Comparison of ENCODE assay signal across 15 mouse cellular contexts in the genomic region with DNA sequence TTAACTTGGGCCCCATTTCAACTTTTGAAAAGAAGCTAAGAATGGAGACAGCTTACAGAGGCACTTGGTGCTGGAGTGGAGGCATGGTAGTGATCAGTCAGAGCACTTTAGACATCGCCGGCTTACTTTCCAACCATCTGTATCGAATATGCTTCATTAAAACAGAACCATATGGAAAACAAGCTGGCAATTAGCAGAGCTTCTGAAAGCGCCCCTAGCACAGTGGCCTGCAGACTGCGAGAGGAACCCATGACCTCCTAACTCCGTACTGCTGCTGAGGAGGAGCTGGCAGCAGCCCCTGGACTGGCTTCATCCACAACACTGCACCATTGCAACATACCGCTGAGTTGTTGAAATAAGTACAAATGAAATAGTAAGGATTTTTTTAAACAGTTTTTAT.
A peak's percentile ranks its signal among the peaks of the same experiment; 100 is the strongest.
DNase-seq lines count a peak whose midpoint lies in the region; ATAC-seq and TF ChIP-seq lines count a peak whose summit lies in the region.
"Had no signal": no experiment of that assay in that cellular context is flagged by ENCODE, and none has a peak within 500 bp of the region (broad histone marks: within the 10 kb centered on the region; RNA-seq: fewer than 3 reads in every experiment).

No protein-coding gene starts in this region.

- H3K4me3 ChIP-seq in forebrain, embryonic 14.5 days (ENCODE audit: low read depth, low read length) = no peak overlapping the region
- H3K4me3 ChIP-seq in forebrain, embryonic 11.5 days (ENCODE audit: low read depth, low read length) = no peak overlapping the region
- no peak overlapping the region for H3K4me3 ChIP-seq in lung, adult 2 months (replicated peaks; ENCODE audit: extremely low read depth, low read depth, low read length)
- H3K4me3 ChIP-seq in embryonic facial prominence, embryonic 15.5 days (replicated peaks) = no peak overlapping the region
- H3K4me3 ChIP-seq: heart, embryonic 13.5 days; liver, embryonic 15.5 days; midbrain, embryonic 12.5 days; neural tube, embryonic 12.5 days had no signal

- H3K9ac ChIP-seq in forebrain, embryonic 14.5 days (ENCODE audit: low read length) = no peak overlapping the region
- no peak overlapping the region for H3K9ac ChIP-seq in forebrain, embryonic 11.5 days (ENCODE audit: low read length)
- no peak overlapping the region for H3K9ac ChIP-seq in embryonic facial prominence, embryonic 15.5 days
- H3K9ac ChIP-seq: heart, embryonic 13.5 days; liver, embryonic 15.5 days; midbrain, embryonic 12.5 days; neural tube, embryonic 12.5 days had no signal

- H3K36me3 ChIP-seq in forebrain, embryonic 14.5 days (ENCODE audit: control insufficient read depth, insufficient read depth, low read length) = no peaks in the 10 kb centered on the region
- H3K36me3 ChIP-seq in forebrain, embryonic 11.5 days (ENCODE audit: control insufficient read depth, insufficient read depth, low read length) = no peaks in the 10 kb centered on the region
- H3K36me3 ChIP-seq in embryonic facial prominence, embryonic 15.5 days = no peaks in the 10 kb centered on the region
- H3K36me3 ChIP-seq: heart, embryonic 13.5 days; liver, embryonic 15.5 days; midbrain, embryonic 12.5 days; neural tube, embryonic 12.5 days had no signal

- 58% methylated on average over 7 of the region's 7 CpGs for WGBS in forebrain, embryonic 14.5 days
- 62% methylated on average over 7 of the region's 7 CpGs for WGBS in forebrain, embryonic 11.5 days
- WGBS in lung, adult 2 months = 80% methylated on average over 7 of the region's 7 CpGs
- 36% methylated on average over 7 of the region's 7 CpGs for WGBS in embryonic facial prominence, embryonic 15.5 days

- TF ChIP-seq CTCF in lung, adult 2 months (IDR thresholded peaks at IDR 0.05; ENCODE audit: insufficient read depth, low read length) = no peak

- H3K27me3 ChIP-seq in forebrain, embryonic 14.5 days (replicated peaks; ENCODE audit: control insufficient read depth, insufficient read depth, low read length) = no peaks in the 10 kb centered on the region
- H3K27me3 ChIP-seq in forebrain, embryonic 11.5 days (ENCODE audit: control insufficient read depth, insufficient read depth, low read length) = no peaks in the 10 kb centered on the region
- H3K27me3 ChIP-seq in embryonic facial prominence, embryonic 15.5 days = peaks cover 36% of the 10 kb centered on the region
- H3K27me3 ChIP-seq: heart, embryonic 13.5 days; liver, embryonic 15.5 days; midbrain, embryonic 12.5 days; neural tube, embryonic 12.5 days had no signal

- 0 out of 2 replicates have a peak, but pooled peaks cover 2% of the 10 kb centered on the region for H3K4me1 ChIP-seq in forebrain, embryonic 14.5 days (ENCODE audit: control insufficient read depth, insufficient read depth, low read length)
- no peaks in the 10 kb centered on the region for H3K4me1 ChIP-seq in forebrain, embryonic 11.5 days (replicated peaks; ENCODE audit: control insufficient read depth, insufficient read depth, low read length)
- no peaks in the 10 kb centered on the region for H3K4me1 ChIP-seq in lung, adult 2 months (ENCODE audit: control insufficient read depth, insufficient read depth, low read length)
- 0 out of 2 replicates have a peak, but pooled peaks cover 11% of the 10 kb centered on the region for H3K4me1 ChIP-seq in embryonic facial prominence, embryonic 15.5 days

- no peaks in the 10 kb centered on the region for H3K9me3 ChIP-seq in forebrain, embryonic 14.5 days (replicated peaks; ENCODE audit: control insufficient read depth, low read length)
- no peaks in the 10 kb centered on the region for H3K9me3 ChIP-seq in forebrain, embryonic 11.5 days (ENCODE audit: control insufficient read depth, low read length)
- no peaks in the 10 kb centered on the region for H3K9me3 ChIP-seq in embryonic facial prominence, embryonic 15.5 days (replicated peaks)
- H3K9me3 ChIP-seq: heart, embryonic 13.5 days; liver, embryonic 15.5 days; midbrain, embryonic 12.5 days; neural tube, embryonic 12.5 days had no signal

- no peak overlapping the region for H3K27ac ChIP-seq in forebrain, embryonic 14.5 days (ENCODE audit: low read depth, low read length)
- no peak overlapping the region for H3K27ac ChIP-seq in forebrain, embryonic 11.5 days (ENCODE audit: low read depth, low read length)
- no peak overlapping the region for H3K27ac ChIP-seq in embryonic facial prominence, embryonic 15.5 days (replicated peaks)
- H3K27ac ChIP-seq: heart, embryonic 13.5 days; liver, embryonic 15.5 days; midbrain, embryonic 12.5 days; neural tube, embryonic 12.5 days; stomach, postnatal 0 days had no signal

- TF ChIP-seq POLR2A in lung, adult 2 months (IDR thresholded peaks at IDR 0.05; ENCODE audit: borderline replicate concordance, extremely low read depth, low read depth, low read length) = no peak

- peak; percentile 76 for DNase-seq in forebrain, embryonic 14.5 days (ENCODE audit: low spot score)
- DNase-seq in forebrain, embryonic 11.5 days (ENCODE audit: low spot score) = no peak
- DNase-seq in lung, adult 18-20 months = peak; percentile 6 to 8
- DNase-seq in lung, adult 2 months = no peak
- DNase-seq in lung, postnatal 14 days = peak; percentile 29
- no peak for DNase-seq in right cerebral cortex, postnatal 25 days
- DNase-seq in right cerebral cortex, adult 2 months (ENCODE audit: low spot score in 2 of 2) = no peak
- DNase-seq: right cerebral cortex, postnatal 4 days had no signal

- ATAC-seq in forebrain, embryonic 14.5 days = peak; percentile 62
- ATAC-seq in forebrain, embryonic 11.5 days (replicated peaks; ENCODE audit: low FRiP score) = no peak
- peak; percentile 54; the same call in 1 of the 2 replicates for ATAC-seq in embryonic facial prominence, embryonic 15.5 days (ENCODE audit: insufficient number of reproducible peaks, low FRiP score, low TSS enrichment, low read depth)
- ATAC-seq: intestine, postnatal 0 days had no signal

- no peak overlapping the region for H3K4me2 ChIP-seq in forebrain, embryonic 14.5 days (ENCODE audit: low read length)
- H3K4me2 ChIP-seq in forebrain, embryonic 11.5 days (ENCODE audit: low read depth, low read length, severe bottlenecking) = no peak overlapping the region
- no peak overlapping the region for H3K4me2 ChIP-seq in embryonic facial prominence, embryonic 15.5 days (replicated peaks)
- H3K4me2 ChIP-seq: heart, embryonic 13.5 days; liver, embryonic 15.5 days; midbrain, embryonic 12.5 days; neural tube, embryonic 12.5 days had no signal

Comparison
In these comparisons a context has a peak if more than half of its experiments do, and no peak if none do; other contexts are left out.
1. DNase-seq: peak in forebrain, embryonic 14.5 days (single experiment), lung, adult 18-20 months (2 of 2) and lung, postnatal 14 days (single experiment); none in forebrain, embryonic 11.5 days (single experiment), lung, adult 2 months (single experiment), right cerebral cortex, postnatal 25 days (single experiment) and right cerebral cortex, adult 2 months (0 of 2).